Mouse (Mus musculus): ENCODE data around the gene Ndufc2. TPM values are rescaled to one million over a fixed set of nuclear protein-coding genes. Genes with fewer than 3 reads are reported as not detected.

Gene Ndufc2
- polyA plus RNA-seq, 1 experiment from 2014 or later: 550 TPM

DNA sequence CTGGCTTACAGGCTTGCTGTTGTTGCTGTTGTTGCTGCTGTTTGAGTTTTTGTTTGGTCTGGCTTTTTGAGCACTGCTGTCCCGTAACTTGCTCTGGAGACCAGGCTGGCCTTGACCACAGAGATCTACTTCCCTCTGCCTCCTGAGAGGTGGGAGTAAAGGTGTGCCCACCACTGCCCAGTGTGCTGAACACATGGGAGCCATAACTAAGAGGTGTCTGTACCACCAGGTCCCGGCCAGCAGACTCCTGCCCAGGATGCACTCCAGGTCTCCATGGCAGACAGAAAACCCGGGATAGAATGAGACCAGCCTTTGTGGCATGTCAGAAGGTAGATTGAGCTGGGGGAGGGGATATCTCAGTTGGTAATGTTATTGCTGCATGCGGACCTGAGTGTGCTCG, 19.4 kb downstream of the Ndufc2 start:
- ATAC-seq (ENCODE audit: low FRiP score) (no peak), DNase-seq (ENCODE audit: low spot score) (no peak)
- Histone ChIP-seq H3K27ac (no peak overlapping the region), H3K9ac (no peak overlapping the region), H3K4me2 (replicated peaks) (no peak overlapping the region), H3K9me3 (ENCODE audit: control insufficient read depth, low read length) (no peaks in the 10 kb centered on the region), H3K4me1 (replicated peaks; ENCODE audit: control insufficient read depth, insufficient read depth, low read length) (0 out of 2 replicates have a peak, but pooled peaks cover 5% of the 10 kb centered on the region), H3K36me3 (replicated peaks; ENCODE audit: control insufficient read depth, insufficient read depth) (no peaks in the 10 kb centered on the region), H3K27me3 (ENCODE audit: control insufficient read depth, insufficient read depth, low read length) (no peaks in the 10 kb centered on the region), H3K4me3 (replicated peaks; ENCODE audit: low read length) (no peak overlapping the region)
- WGBS: 77% methylated on average over 5 of the region's 5 CpGs

GRCm38 (mm10) chr7:97420406-97420805, 20.6 kb downstream of the Ndufc2 start:
- H3K27ac ChIP-seq: no peak overlapping the region

DNA sequence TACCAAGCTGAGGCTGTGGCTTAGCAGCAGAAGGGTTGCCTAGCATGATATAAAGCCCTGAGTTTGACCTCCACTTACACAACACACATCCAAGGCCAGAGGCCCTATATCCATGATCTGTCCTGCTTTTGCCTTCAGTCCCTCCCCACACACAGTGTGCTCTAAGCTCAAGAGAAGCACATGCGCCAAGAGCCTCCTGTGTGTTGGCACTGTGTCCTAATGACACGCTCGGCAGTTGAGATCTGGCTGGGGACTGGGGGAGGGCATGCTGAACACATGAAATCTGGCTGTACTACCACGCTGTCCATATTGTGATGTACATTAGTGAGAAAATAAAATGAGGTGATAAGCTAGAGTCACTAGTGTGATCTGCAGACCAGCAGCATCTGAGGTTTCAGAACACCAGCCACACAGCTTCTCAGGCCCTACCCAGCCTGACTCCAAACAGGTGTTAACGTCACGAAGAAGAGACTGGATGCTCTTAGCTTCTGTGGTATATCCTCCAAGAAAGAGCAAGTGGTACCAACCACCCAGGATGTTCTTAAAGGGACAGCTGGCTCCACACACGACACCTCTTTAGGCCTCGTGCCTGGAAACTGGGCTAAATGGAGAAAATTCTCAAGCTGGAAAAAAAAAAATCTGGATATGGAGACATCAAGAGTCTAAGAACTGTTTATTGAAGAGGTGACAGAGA, 21.3 kb downstream of the Ndufc2 start:
- no peak for DNase-seq (ENCODE audit: low spot score)
- Histone ChIP-seq H3K27ac (no peak overlapping the region), H3K9me3 (ENCODE audit: control insufficient read depth, low read length) (no peaks in the 10 kb centered on the region)

More at GRCm38 (mm10) chr7:97420406-97420805, 20.6 kb downstream of the Ndufc2 start:
- H3K4me2 ChIP-seq (replicated peaks): no peak overlapping the region
- no peaks in the 10 kb centered on the region for H3K27me3 ChIP-seq (ENCODE audit: control insufficient read depth, insufficient read depth, low read length)
- H3K4me3 ChIP-seq (replicated peaks; ENCODE audit: low read length): no peak overlapping the region
- H3K4me1 ChIP-seq (replicated peaks; ENCODE audit: control insufficient read depth, insufficient read depth, low read length): 0 out of 2 replicates have a peak, but pooled peaks cover 5% of the 10 kb centered on the region
- no peak for ATAC-seq (ENCODE audit: low FRiP score)
- DNase-seq (ENCODE audit: low spot score): no peak
- H3K9me3 ChIP-seq (ENCODE audit: control insufficient read depth, low read length): no peaks in the 10 kb centered on the region
- no peaks in the 10 kb centered on the region for H3K36me3 ChIP-seq (replicated peaks; ENCODE audit: control insufficient read depth, insufficient read depth)
- no peak overlapping the region for H3K9ac ChIP-seq
- 72% methylated on average over 1 of the region's 1 CpGs for WGBS

GRCm38 (mm10) chr7:97423754-97424153, 24.0 kb downstream of the Ndufc2 start:
- no peak for DNase-seq (ENCODE audit: low spot score)
- WGBS: 57% methylated on average over 5 of the region's 5 CpGs
- no peak overlapping the region for H3K4me3 ChIP-seq (replicated peaks; ENCODE audit: low read length)
- H3K27me3 ChIP-seq (ENCODE audit: control insufficient read depth, insufficient read depth, low read length): no peaks in the 10 kb centered on the region
- no peak for ATAC-seq (ENCODE audit: low FRiP score)
- no peak overlapping the region for H3K9ac ChIP-seq
- H3K27ac ChIP-seq: no peak overlapping the region
- H3K4me2 ChIP-seq (replicated peaks): no peak overlapping the region
- no peaks in the 10 kb centered on the region for H3K36me3 ChIP-seq (replicated peaks; ENCODE audit: control insufficient read depth, insufficient read depth)
- no peaks in the 10 kb centered on the region for H3K9me3 ChIP-seq (ENCODE audit: control insufficient read depth, low read length)
- 0 out of 2 replicates have a peak, but pooled peaks cover 5% of the 10 kb centered on the region for H3K4me1 ChIP-seq (replicated peaks; ENCODE audit: control insufficient read depth, insufficient read depth, low read length)

More for the DNA sequence above, 21.3 kb downstream of the Ndufc2 start:
- WGBS: 74% methylated on average over 8 of the region's 8 CpGs
- Histone ChIP-seq H3K4me3 (replicated peaks; ENCODE audit: low read length) (no peak overlapping the region), H3K27me3 (ENCODE audit: control insufficient read depth, insufficient read depth, low read length) (no peaks in the 10 kb centered on the region), H3K9ac (no peak overlapping the region), H3K36me3 (replicated peaks; ENCODE audit: control insufficient read depth, insufficient read depth) (no peaks in the 10 kb centered on the region), H3K4me2 (replicated peaks) (no peak overlapping the region), H3K4me1 (replicated peaks; ENCODE audit: control insufficient read depth, insufficient read depth, low read length) (0 out of 2 replicates have a peak, but pooled peaks cover 5% of the 10 kb centered on the region)
- no peak for ATAC-seq (ENCODE audit: low FRiP score)

DNA sequence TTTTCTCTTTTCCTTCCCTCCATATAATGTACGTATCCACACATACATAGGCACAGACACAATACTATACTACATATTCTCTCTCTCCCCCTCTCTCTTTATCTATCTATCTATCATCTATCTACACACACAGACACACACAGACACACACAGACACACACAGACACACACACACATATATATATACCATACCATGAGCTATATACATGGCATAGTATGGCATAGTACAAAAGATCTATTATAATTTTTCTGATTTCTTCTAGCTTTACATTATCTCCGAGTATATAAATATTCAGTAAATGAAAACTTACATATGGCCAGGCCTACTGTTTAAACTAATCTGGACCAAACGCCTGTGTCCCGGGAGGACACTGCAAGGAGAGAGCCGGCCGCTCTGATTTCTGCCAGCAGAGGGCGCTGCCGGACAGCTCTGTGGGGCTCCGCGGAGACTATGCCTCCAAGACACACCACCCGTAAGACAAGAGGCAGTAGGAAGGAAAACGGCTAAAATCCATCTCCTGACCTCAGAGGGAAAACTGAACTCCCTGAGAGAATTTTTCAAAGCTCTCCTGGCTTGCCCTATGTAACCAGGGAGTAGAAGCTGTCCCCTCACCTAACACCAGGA, 24.9 kb downstream of the Ndufc2 start:
- H3K4me1 ChIP-seq (replicated peaks; ENCODE audit: control insufficient read depth, insufficient read depth, low read length): 0 out of 2 replicates have a peak, but pooled peaks cover 8% of the 10 kb centered on the region
- 8% methylated on average over 12 of the region's 12 CpGs for WGBS
- H3K27me3 ChIP-seq (ENCODE audit: control insufficient read depth, insufficient read depth, low read length): no peaks in the 10 kb centered on the region
- no peaks in the 10 kb centered on the region for H3K36me3 ChIP-seq (replicated peaks; ENCODE audit: control insufficient read depth, insufficient read depth)
- ATAC-seq (ENCODE audit: low FRiP score): peak; percentile 78
- H3K27ac ChIP-seq: no peak overlapping the region
- DNase-seq (ENCODE audit: low spot score): peak; percentile 93
- H3K4me3 ChIP-seq (replicated peaks; ENCODE audit: low read length): no peak overlapping the region
- no peak overlapping the region for H3K9ac ChIP-seq
- H3K4me2 ChIP-seq (replicated peaks): no peak overlapping the region
- H3K9me3 ChIP-seq (ENCODE audit: control insufficient read depth, low read length): no peaks in the 10 kb centered on the region

GRCm38 (mm10) chr7:97426566-97426965, 26.8 kb downstream of the Ndufc2 start:
- Histone ChIP-seq H3K36me3 (replicated peaks; ENCODE audit: control insufficient read depth, insufficient read depth) (no peaks in the 10 kb centered on the region), H3K9ac (no peak overlapping the region), H3K4me2 (replicated peaks) (no peak overlapping the region), H3K4me1 (replicated peaks; ENCODE audit: control insufficient read depth, insufficient read depth, low read length) (0 out of 2 replicates have a peak, but pooled peaks cover 7% of the 10 kb centered on the region), H3K27ac (no peak overlapping the region), H3K4me3 (replicated peaks; ENCODE audit: low read length) (no peak overlapping the region), H3K27me3 (ENCODE audit: control insufficient read depth, insufficient read depth, low read length) (no peaks in the 10 kb centered on the region), H3K9me3 (ENCODE audit: control insufficient read depth, low read length) (no peaks in the 10 kb centered on the region)
- no peak for ATAC-seq (ENCODE audit: low FRiP score)
- WGBS: 67% methylated on average over 6 of the region's 6 CpGs
- no peak for DNase-seq (ENCODE audit: low spot score)

DNA sequence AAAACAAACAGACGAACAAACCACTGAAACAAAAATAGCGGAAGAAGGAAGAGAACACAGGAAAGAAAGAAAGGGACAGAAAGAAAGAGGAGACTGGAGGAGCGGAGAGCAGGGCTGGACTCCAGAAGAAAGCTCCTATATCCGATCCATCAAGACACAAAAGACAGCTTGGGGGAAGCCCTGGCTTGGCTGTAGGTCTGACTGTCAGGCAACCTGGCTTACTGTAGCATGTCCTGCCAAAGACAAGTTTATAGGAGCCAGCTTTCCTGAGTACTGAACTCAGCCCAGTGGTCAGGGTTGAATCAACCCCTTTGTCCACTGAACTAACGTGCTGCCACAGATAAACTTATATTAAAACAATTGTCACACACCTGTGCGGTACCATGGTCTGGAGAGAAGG, 27.5 kb downstream of the Ndufc2 start:
- H3K9me3 ChIP-seq (ENCODE audit: control insufficient read depth, low read length): no peaks in the 10 kb centered on the region
- WGBS: 81% methylated on average over 6 of the region's 6 CpGs
- H3K27ac ChIP-seq: no peak overlapping the region
- DNase-seq (ENCODE audit: low spot score) (no peak), ATAC-seq (ENCODE audit: low FRiP score) (no peak)
- no peak overlapping the region for H3K9ac ChIP-seq
- no peak overlapping the region for H3K4me2 ChIP-seq (replicated peaks)
- H3K4me3 ChIP-seq (replicated peaks; ENCODE audit: low read length): no peak overlapping the region
- H3K27me3 ChIP-seq (ENCODE audit: control insufficient read depth, insufficient read depth, low read length): no peaks in the 10 kb centered on the region
- 0 out of 2 replicates have a peak, but pooled peaks cover 7% of the 10 kb centered on the region for H3K4me1 ChIP-seq (replicated peaks; ENCODE audit: control insufficient read depth, insufficient read depth, low read length)
- no peaks in the 10 kb centered on the region for H3K36me3 ChIP-seq (replicated peaks; ENCODE audit: control insufficient read depth, insufficient read depth)

DNA sequence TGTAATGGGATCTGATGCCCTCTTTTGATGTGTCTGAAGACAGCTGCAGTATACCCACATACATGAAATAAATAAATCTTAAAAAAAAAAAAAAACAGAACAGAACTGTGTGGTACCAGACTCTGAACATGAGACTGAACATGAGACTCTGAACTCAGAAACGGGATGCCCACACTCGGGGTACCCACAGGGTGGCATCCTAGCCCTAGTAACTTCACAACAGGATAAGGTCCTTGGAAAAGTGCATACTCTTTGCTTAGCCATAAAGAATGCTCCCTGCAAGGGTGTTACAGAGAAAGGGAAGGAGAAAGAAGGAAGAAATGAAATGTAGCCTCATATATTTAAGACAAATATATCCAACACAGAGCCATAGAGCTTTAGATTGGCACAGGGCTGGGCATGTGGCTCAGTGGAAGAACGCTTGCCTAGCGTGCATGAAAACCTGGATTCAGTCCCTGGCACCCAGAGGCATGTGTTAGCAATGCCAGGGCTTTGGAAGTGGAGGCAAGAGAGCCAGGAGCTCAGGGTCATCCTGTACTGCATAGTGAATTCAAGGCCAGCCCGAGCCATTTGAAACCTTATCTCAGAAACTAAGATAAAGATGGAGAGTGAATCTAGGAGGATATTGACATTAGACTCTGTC, 28.1 kb downstream of the Ndufc2 start:
- H3K36me3 ChIP-seq (replicated peaks; ENCODE audit: control insufficient read depth, insufficient read depth): no peaks in the 10 kb centered on the region
- DNase-seq (ENCODE audit: low spot score) (no peak), ATAC-seq (ENCODE audit: low FRiP score) (no peak)
- no peaks in the 10 kb centered on the region for H3K9me3 ChIP-seq (ENCODE audit: control insufficient read depth, low read length)
- H3K4me1 ChIP-seq (replicated peaks; ENCODE audit: control insufficient read depth, insufficient read depth, low read length): 0 out of 2 replicates have a peak, but pooled peaks cover 7% of the 10 kb centered on the region
- 0 out of 2 replicates have a peak overlapping the region, but pooled peaks have one; percentile 32 for H3K27ac ChIP-seq
- no peak overlapping the region for H3K9ac ChIP-seq
- H3K27me3 ChIP-seq (ENCODE audit: control insufficient read depth, insufficient read depth, low read length): no peaks in the 10 kb centered on the region
- H3K4me3 ChIP-seq (replicated peaks; ENCODE audit: low read length): no peak overlapping the region
- WGBS: 65% methylated on average over 5 of the region's 5 CpGs
- H3K4me2 ChIP-seq (replicated peaks): no peak overlapping the region

DNA sequence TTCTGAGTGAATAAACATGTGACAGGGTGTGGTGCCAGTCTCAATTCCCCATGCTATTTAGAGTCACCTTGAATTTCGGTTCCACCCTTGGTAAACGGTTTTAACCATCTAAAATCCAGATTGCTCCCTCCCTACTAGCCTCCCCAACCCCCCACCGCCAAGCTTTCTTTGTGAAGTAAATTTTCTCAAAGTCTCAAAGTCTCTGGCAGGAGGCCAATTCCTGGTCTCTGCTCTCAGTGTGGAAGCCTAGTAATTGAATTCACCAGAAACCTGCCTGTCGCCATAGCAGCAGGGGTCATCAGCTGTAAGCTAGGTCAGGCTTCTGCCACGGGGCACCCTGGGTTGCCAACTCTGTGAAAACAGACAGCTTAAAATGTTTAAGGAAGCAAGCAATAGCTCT, 29.9 kb downstream of the Ndufc2 start:
- WGBS: 4% methylated on average over 5 of the region's 5 CpGs
- Histone ChIP-seq H3K9me3 (ENCODE audit: control insufficient read depth, low read length) (no peaks in the 10 kb centered on the region), H3K4me2 (replicated peaks) (0 out of 2 replicates have a peak overlapping the region, but pooled peaks have one; percentile 0), H3K36me3 (replicated peaks; ENCODE audit: control insufficient read depth, insufficient read depth) (no peaks in the 10 kb centered on the region), H3K4me3 (replicated peaks; ENCODE audit: low read length) (no peak overlapping the region), H3K9ac (no peak overlapping the region), H3K27me3 (ENCODE audit: control insufficient read depth, insufficient read depth, low read length) (no peaks in the 10 kb centered on the region), H3K27ac (peak overlapping the region; percentile 69), H3K4me1 (replicated peaks; ENCODE audit: control insufficient read depth, insufficient read depth, low read length) (0 out of 2 replicates have a peak, but pooled peaks cover 7% of the 10 kb centered on the region)
- peak; percentile 81 for DNase-seq (ENCODE audit: low spot score)
- ATAC-seq (ENCODE audit: low FRiP score): peak; percentile 73
